Comparison of ENCODE assay signal across 8 mouse cellular contexts in the genomic region with DNA sequence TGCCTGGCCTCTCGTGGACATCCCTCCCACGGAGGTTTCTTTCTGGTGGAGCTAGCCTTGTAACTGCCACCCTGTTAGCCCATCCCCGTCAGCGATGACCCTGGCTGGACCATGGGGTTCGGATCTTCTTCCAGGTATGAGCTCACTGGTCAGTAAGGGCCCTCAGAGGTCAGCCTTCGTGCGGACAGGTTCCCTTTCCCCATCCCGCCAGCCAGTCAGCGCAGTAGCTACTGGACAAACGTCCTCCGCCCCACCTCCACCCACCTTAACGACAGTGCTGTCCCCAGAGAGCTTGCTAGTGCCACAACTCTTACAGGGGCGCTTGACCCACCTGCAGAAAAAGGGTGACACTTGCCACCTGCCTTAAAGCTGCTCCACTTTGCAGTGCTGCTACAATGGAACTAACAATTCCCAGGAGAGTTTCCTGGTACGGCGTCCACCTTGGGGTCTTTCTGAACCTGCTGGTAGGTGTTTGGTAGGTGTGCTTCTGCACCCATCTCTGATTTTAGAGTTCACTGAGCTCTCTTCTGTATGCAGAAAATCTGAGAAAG. TPM values are rescaled to one million over a fixed set of nuclear protein-coding genes. Genes with fewer than 3 reads are reported as not detected.
A peak's percentile ranks its signal among the peaks of the same experiment; 100 is the strongest.
DNase-seq lines count a peak whose midpoint lies in the region; ATAC-seq and TF ChIP-seq lines count a peak whose summit lies in the region.

No protein-coding gene starts in this region.

- no peak for TF ChIP-seq CTCF in kidney, postnatal 0 days (IDR thresholded peaks at IDR 0.05; ENCODE audit: low read depth)

- no peak for ATAC-seq in embryonic facial prominence, embryonic 15.5 days (ENCODE audit: insufficient number of reproducible peaks, low FRiP score, low TSS enrichment, low read depth)
- 0 out of 2 replicates have a peak, but pooled peaks have one; percentile 8 for ATAC-seq in kidney, postnatal 0 days (replicated peaks; ENCODE audit: low FRiP score, low read depth)
- no peak for ATAC-seq in midbrain, embryonic 16.5 days

- H3K9me3 ChIP-seq in embryonic facial prominence, embryonic 15.5 days (replicated peaks) = no peaks in the 10 kb centered on the region
- H3K9me3 ChIP-seq in kidney, postnatal 0 days (replicated peaks; ENCODE audit: low read length) = no peaks in the 10 kb centered on the region
- no peaks in the 10 kb centered on the region for H3K9me3 ChIP-seq in midbrain, embryonic 16.5 days (replicated peaks; ENCODE audit: control insufficient read depth, low read length, poor library complexity, severe bottlenecking)

- WGBS in embryonic facial prominence, embryonic 15.5 days = 13% methylated on average over 15 of the region's 15 CpGs
- 15% methylated on average over 15 of the region's 15 CpGs for WGBS in kidney, postnatal 0 days
- 12% methylated on average over 14 of the region's 15 CpGs for WGBS in midbrain, embryonic 16.5 days

- peaks cover 15% of the 10 kb centered on the region for H3K4me1 ChIP-seq in embryonic facial prominence, embryonic 15.5 days
- H3K4me1 ChIP-seq in kidney, postnatal 0 days (replicated peaks; ENCODE audit: insufficient read depth, low read length) = peaks cover 6% of the 10 kb centered on the region
- H3K4me1 ChIP-seq in midbrain, embryonic 16.5 days (ENCODE audit: control insufficient read depth, insufficient read depth, low read length) = peaks cover 16% of the 10 kb centered on the region

- H3K27ac ChIP-seq in embryonic facial prominence, embryonic 15.5 days (replicated peaks) = 0 out of 2 replicates have a peak overlapping the region, but pooled peaks have one; percentile 7
- peak overlapping the region; percentile 25; the same call in 1 of the 2 replicates for H3K27ac ChIP-seq in kidney, postnatal 0 days
- H3K27ac ChIP-seq in midbrain, embryonic 16.5 days (ENCODE audit: low read length) = peak overlapping the region; percentile 59; the same call in 1 of the 2 replicates

- peak overlapping the region; percentile 87 for H3K4me3 ChIP-seq in embryonic facial prominence, embryonic 15.5 days (replicated peaks)
- peak overlapping the region; percentile 65 for H3K4me3 ChIP-seq in kidney, postnatal 0 days (replicated peaks; ENCODE audit: low read depth, low read length)
- H3K4me3 ChIP-seq in midbrain, embryonic 16.5 days (ENCODE audit: low read depth, low read length) = peak overlapping the region; percentile 55

- H3K36me3 ChIP-seq in embryonic facial prominence, embryonic 15.5 days = 0 out of 2 replicates have a peak, but pooled peaks cover 5% of the 10 kb centered on the region
- H3K36me3 ChIP-seq in kidney, postnatal 0 days (ENCODE audit: insufficient read depth, low read length) = peaks cover 11% of the 10 kb centered on the region
- H3K36me3 ChIP-seq in midbrain, embryonic 16.5 days (ENCODE audit: control insufficient read depth, insufficient read depth, low read length) = peaks cover 2% of the 10 kb centered on the region

- H3K27me3 ChIP-seq in embryonic facial prominence, embryonic 15.5 days = peaks cover 27% of the 10 kb centered on the region
- H3K27me3 ChIP-seq in kidney, postnatal 0 days (ENCODE audit: insufficient read depth, low read length) = no peaks in the 10 kb centered on the region
- peaks cover 5% of the 10 kb centered on the region; the same call in 1 of the 2 replicates for H3K27me3 ChIP-seq in midbrain, embryonic 16.5 days (ENCODE audit: control insufficient read depth, insufficient read depth, low read depth, low read length)

- DNase-seq in lung, adult 18-20 months = peak; percentile 12 to 13
- no peak for DNase-seq in lung, postnatal 4 days
- no peak for DNase-seq in kidney, postnatal 0 days (ENCODE audit: low spot score)
- no peak for DNase-seq in urinary bladder, postnatal 25 days (ENCODE audit: low spot score)
- no peak for DNase-seq in adrenal gland, adult 2 months
- DNase-seq in gastrocnemius, adult 18-20 months (ENCODE audit: low spot score) = no peak

- peak overlapping the region; percentile 66 for H3K9ac ChIP-seq in embryonic facial prominence, embryonic 15.5 days
- peak overlapping the region; percentile 69 for H3K9ac ChIP-seq in kidney, postnatal 0 days (ENCODE audit: low read depth, low read length)
- peak overlapping the region; percentile 75 for H3K9ac ChIP-seq in midbrain, embryonic 16.5 days (ENCODE audit: low read depth, low read length)

- peak overlapping the region; percentile 96 for H3K4me2 ChIP-seq in embryonic facial prominence, embryonic 15.5 days (replicated peaks)
- H3K4me2 ChIP-seq in kidney, postnatal 0 days (ENCODE audit: low read length) = peak overlapping the region; percentile 85
- H3K4me2 ChIP-seq in midbrain, embryonic 16.5 days (ENCODE audit: low read length) = peak overlapping the region; percentile 97

RNA-seq across cellular contexts. Expression of a gene that starts 0.8 kb away (rescaled TPM):
- polyA plus RNA-seq in embryonic facial prominence, embryonic 15.5 days (2015; fragmentation: Nextera tagmentation; extraction: Ambion mirVana) = 4.7 and 5.6 TPM in 2 replicates
- polyA plus RNA-seq in kidney, postnatal 0 days (2015; fragmentation: Nextera tagmentation; extraction: Ambion mirVana) = 4.0 and 4.3 TPM in 2 replicates
- polyA plus RNA-seq in midbrain, embryonic 16.5 days (2015; fragmentation: Nextera tagmentation; extraction: Ambion mirVana) = 10.0 and 11.0 TPM in 2 replicates
- 10 to 100 TPM; 17.8 to 22.0 TPM for total RNA-seq in adrenal gland, adult 2 months (2021)
- 4.2 and 6.6 TPM in 2 replicates for polyA plus RNA-seq in adrenal gland, adult 2 months (2012; rRNA removed)
- 10 to 100 TPM; 14.8 to 16.2 TPM for total RNA-seq in gastrocnemius, adult 18-20 months (2021)

RNA-seq across cellular contexts. Expression of a gene that starts 46.7 kb away (rescaled TPM):
- 11.4 and 12.6 TPM in 2 replicates for polyA plus RNA-seq in embryonic facial prominence, embryonic 15.5 days (2015; fragmentation: Nextera tagmentation; extraction: Ambion mirVana)
- polyA plus RNA-seq in kidney, postnatal 0 days (2015; fragmentation: Nextera tagmentation; extraction: Ambion mirVana) = 6.3 and 6.5 TPM in 2 replicates
- polyA plus RNA-seq in midbrain, embryonic 16.5 days (2015; fragmentation: Nextera tagmentation; extraction: Ambion mirVana) = 10.8 and 10.9 TPM in 2 replicates
- 10 to 100 TPM; 10.1 to 11.8 TPM for total RNA-seq in adrenal gland, adult 2 months (2021)
- 6.2 and 6.8 TPM in 2 replicates for polyA plus RNA-seq in adrenal gland, adult 2 months (2012; rRNA removed)
- total RNA-seq in gastrocnemius, adult 18-20 months (2021) = 1 to 10 TPM; 3.0 to 4.1 TPM

Comparison
In these comparisons a context has a peak if more than half of its experiments do, and no peak if none do; other contexts are left out.
1. DNase-seq: peak in lung, adult 18-20 months (2 of 2); none in lung, postnatal 4 days (0 of 2), kidney, postnatal 0 days (single experiment), urinary bladder, postnatal 25 days (single experiment), adrenal gland, adult 2 months (single experiment) and gastrocnemius, adult 18-20 months (single experiment).
2. H3K27ac ChIP-seq: peak in every context shown above with its lines; median percentile 59 in midbrain, embryonic 16.5 days; 25 in kidney, postnatal 0 days; 7 in embryonic facial prominence, embryonic 15.5 days.
3. Peak in every context shown above with its lines, with median percentiles within 50 percentile points of each other: H3K4me2 ChIP-seq, H3K4me3 ChIP-seq and H3K9ac ChIP-seq.